8 mouse cellular contexts compared by ENCODE assay signal in the genomic region with DNA sequence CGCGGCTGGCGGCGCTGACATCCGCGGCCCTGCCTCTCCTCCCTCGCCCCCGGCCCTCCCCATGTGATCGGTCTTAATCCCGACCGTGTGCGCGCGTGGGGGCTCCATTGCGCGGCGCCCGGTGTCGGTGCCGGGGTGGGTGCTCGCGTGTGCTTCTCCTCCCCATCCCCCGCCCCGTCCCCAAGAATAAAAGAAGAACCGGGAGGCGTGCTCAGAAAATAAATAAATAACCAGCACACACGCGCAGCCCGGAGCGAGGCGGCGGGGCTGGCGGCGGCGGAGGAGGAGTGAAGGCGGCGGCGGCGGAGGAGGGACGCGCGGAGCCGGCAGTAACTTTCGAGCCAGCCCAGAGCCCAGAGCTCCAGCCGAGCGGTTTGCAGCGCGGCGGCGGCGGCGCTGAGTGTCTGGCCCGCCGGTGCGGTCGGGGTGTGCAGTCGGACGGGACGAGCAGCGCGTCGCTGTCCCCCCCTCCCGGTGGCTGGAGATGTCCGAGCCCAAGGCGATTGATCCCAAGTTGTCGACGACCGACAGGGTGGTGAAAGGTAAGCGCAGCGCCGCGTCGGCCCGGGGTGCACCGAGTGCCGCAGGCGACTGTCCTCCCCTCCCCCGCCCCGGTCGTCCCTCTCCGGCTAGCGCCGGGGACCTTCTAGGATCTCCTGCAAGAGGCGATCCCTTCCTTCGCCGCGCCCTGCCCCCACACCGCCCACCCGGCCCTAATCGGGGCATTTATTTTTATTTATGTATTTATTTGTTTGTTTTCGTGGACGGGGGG. TPM values are rescaled to one million over a fixed set of nuclear protein-coding genes. Genes with fewer than 3 reads are reported as not detected.
DNase-seq lines count a peak whose midpoint lies in the region; ATAC-seq and TF ChIP-seq lines count a peak whose summit lies in the region.

No protein-coding gene starts in this region.

- DNase-seq in brain, embryonic 14.5 days (ENCODE audit: low read depth) = peak; percentile 83
- DNase-seq in forebrain, embryonic 11.5 days (ENCODE audit: low spot score) = peak; percentile 87
- peak; percentile 80 to 86 for DNase-seq in kidney, postnatal 36 days
- DNase-seq in liver, postnatal 0 days = peak; percentile 71

- peak overlapping the region; percentile 85 for H3K27ac ChIP-seq in forebrain, embryonic 11.5 days (ENCODE audit: low read depth, low read length)
- H3K27ac ChIP-seq in heart, embryonic 16.5 days (ENCODE audit: low read length) = peak overlapping the region; percentile 95
- peak overlapping the region; percentile 97 for H3K27ac ChIP-seq in liver, postnatal 0 days (ENCODE audit: low read depth)
- peak overlapping the region; percentile 97 for H3K27ac ChIP-seq in neural tube, embryonic 14.5 days (ENCODE audit: low read depth, low read length)
- peak overlapping the region; percentile 81; the same call in 1 of the 2 replicates for H3K27ac ChIP-seq in testis, adult 2 months (ENCODE audit: control insufficient read depth, insufficient read depth, low read depth, low read length)

- H3K9ac ChIP-seq in forebrain, embryonic 11.5 days (ENCODE audit: low read length) = peak overlapping the region; percentile 77
- peak overlapping the region; percentile 91 for H3K9ac ChIP-seq in heart, embryonic 16.5 days (ENCODE audit: low read length)
- peak overlapping the region; percentile 88 for H3K9ac ChIP-seq in liver, postnatal 0 days (replicated peaks)
- H3K9ac ChIP-seq in neural tube, embryonic 14.5 days (replicated peaks; ENCODE audit: low read depth, low read length) = peak overlapping the region; percentile 89

- no peaks in the 10 kb centered on the region for H3K9me3 ChIP-seq in forebrain, embryonic 11.5 days (ENCODE audit: control insufficient read depth, low read length)
- H3K9me3 ChIP-seq in heart, embryonic 16.5 days (replicated peaks; ENCODE audit: control insufficient read depth, low read length) = no peaks in the 10 kb centered on the region
- no peaks in the 10 kb centered on the region for H3K9me3 ChIP-seq in liver, postnatal 0 days (ENCODE audit: low read length)
- H3K9me3 ChIP-seq in neural tube, embryonic 14.5 days (ENCODE audit: control insufficient read depth, low read length) = no peaks in the 10 kb centered on the region

- WGBS in forebrain, embryonic 11.5 days = under 1% methylated on average over 76 of the region's 92 CpGs
- WGBS in heart, embryonic 16.5 days = under 1% methylated on average over 91 of the region's 92 CpGs
- under 1% methylated on average over 78 of the region's 92 CpGs for WGBS in liver, postnatal 0 days (ENCODE audit: insufficient replicate concordance)
- WGBS in neural tube, embryonic 14.5 days = under 1% methylated on average over 81 of the region's 92 CpGs

- no peak for TF ChIP-seq EP300 in liver, postnatal 0 days (IDR thresholded peaks at IDR 0.05; ENCODE audit: low read depth)

- no peaks in the 10 kb centered on the region; the same call in 1 of the 2 replicates for H3K4me1 ChIP-seq in forebrain, embryonic 11.5 days (replicated peaks; ENCODE audit: control insufficient read depth, insufficient read depth, low read length)
- H3K4me1 ChIP-seq in heart, embryonic 16.5 days (ENCODE audit: control insufficient read depth, insufficient read depth, low read length) = peaks cover 31% of the 10 kb centered on the region
- peaks cover 14% of the 10 kb centered on the region for H3K4me1 ChIP-seq in liver, postnatal 0 days (ENCODE audit: insufficient read depth)
- H3K4me1 ChIP-seq in neural tube, embryonic 14.5 days (ENCODE audit: control insufficient read depth, insufficient read depth, low read length) = peaks cover 25% of the 10 kb centered on the region
- peaks cover 11% of the 10 kb centered on the region for H3K4me1 ChIP-seq in testis, adult 2 months (ENCODE audit: control insufficient read depth, insufficient read depth, low read length)

- ATAC-seq in CD4-positive, CD25-positive, alpha-beta regulatory T cell, adult 4 months = peak; percentile 6
- peak; percentile 54 for ATAC-seq in forebrain, embryonic 11.5 days (replicated peaks; ENCODE audit: low FRiP score)
- ATAC-seq in heart, embryonic 16.5 days (replicated peaks; ENCODE audit: extremely low read depth, insufficient read depth, low FRiP score) = peak; percentile 19
- peak; percentile 25 for ATAC-seq in liver, postnatal 0 days
- peak; percentile 46 for ATAC-seq in neural tube, embryonic 14.5 days (ENCODE audit: low read depth)

- peak overlapping the region; percentile 84 for H3K4me3 ChIP-seq in forebrain, embryonic 11.5 days (ENCODE audit: low read depth, low read length)
- peak overlapping the region; percentile 66 for H3K4me3 ChIP-seq in heart, embryonic 16.5 days (ENCODE audit: low read length)
- H3K4me3 ChIP-seq in liver, postnatal 0 days (ENCODE audit: low read depth, low read length) = peak overlapping the region; percentile 93
- H3K4me3 ChIP-seq in neural tube, embryonic 14.5 days (ENCODE audit: low read depth, low read length) = peak overlapping the region; percentile 93
- peak overlapping the region; percentile 74 for H3K4me3 ChIP-seq in testis, adult 2 months (ENCODE audit: control insufficient read depth, low read depth, low read length)

- H3K36me3 ChIP-seq in forebrain, embryonic 11.5 days (ENCODE audit: control insufficient read depth, insufficient read depth, low read length) = no peaks in the 10 kb centered on the region
- no peaks in the 10 kb centered on the region for H3K36me3 ChIP-seq in heart, embryonic 16.5 days (ENCODE audit: control insufficient read depth, insufficient read depth)
- no peaks in the 10 kb centered on the region for H3K36me3 ChIP-seq in liver, postnatal 0 days (replicated peaks; ENCODE audit: insufficient read depth, low read length)
- no peaks in the 10 kb centered on the region for H3K36me3 ChIP-seq in neural tube, embryonic 14.5 days (ENCODE audit: control insufficient read depth, insufficient read depth, low read length)
- no peaks in the 10 kb centered on the region for H3K36me3 ChIP-seq in testis, adult 2 months (ENCODE audit: control insufficient read depth, insufficient read depth, low read length)

- no peak for TF ChIP-seq CTCF in brain, embryonic 14.5 days (IDR thresholded peaks at IDR 0.05; ENCODE audit: borderline replicate concordance, extremely low read depth, insufficient read depth, insufficient read length)
- no peak for TF ChIP-seq CTCF in liver, postnatal 0 days (IDR thresholded peaks at IDR 0.05; ENCODE audit: low read depth)
- no peak for TF ChIP-seq CTCF in testis, adult 2 months (IDR thresholded peaks at IDR 0.05; ENCODE audit: control insufficient read depth, insufficient read depth, insufficient replicate concordance, low read depth, low read length)

- H3K4me2 ChIP-seq in forebrain, embryonic 11.5 days (ENCODE audit: low read depth, low read length, severe bottlenecking) = peak overlapping the region; percentile 84
- H3K4me2 ChIP-seq in heart, embryonic 16.5 days (ENCODE audit: low read depth, low read length) = peak overlapping the region; percentile 88
- H3K4me2 ChIP-seq in liver, postnatal 0 days (ENCODE audit: low read depth, low read length) = peak overlapping the region; percentile 88
- peak overlapping the region; percentile 66; the same call in 1 of the 2 replicates for H3K4me2 ChIP-seq in neural tube, embryonic 14.5 days (ENCODE audit: low read depth, low read length)

- no peaks in the 10 kb centered on the region for H3K27me3 ChIP-seq in forebrain, embryonic 11.5 days (ENCODE audit: control insufficient read depth, insufficient read depth, low read length)
- H3K27me3 ChIP-seq in heart, embryonic 16.5 days (ENCODE audit: control insufficient read depth, insufficient read depth, low read length) = no peaks in the 10 kb centered on the region
- no peaks in the 10 kb centered on the region for H3K27me3 ChIP-seq in liver, postnatal 0 days (ENCODE audit: insufficient read depth, low read length)
- no peaks in the 10 kb centered on the region for H3K27me3 ChIP-seq in neural tube, embryonic 14.5 days (ENCODE audit: control insufficient read depth, insufficient read depth, low read length)
- peaks cover 2% of the 10 kb centered on the region; the same call in 1 of the 2 replicates for H3K27me3 ChIP-seq in testis, adult 2 months (ENCODE audit: control insufficient read depth, insufficient read depth, low read length)

- TF ChIP-seq POLR2A in brain, embryonic 14.5 days (IDR thresholded peaks at IDR 0.05; ENCODE audit: borderline replicate concordance, extremely low read depth, insufficient read depth, insufficient read length, poor library complexity, severe bottlenecking) = 0 out of 2 replicates have a peak, but pooled peaks have one; percentile 14
- no peak for TF ChIP-seq POLR2A in testis, adult 2 months (IDR thresholded peaks at IDR 0.05; ENCODE audit: control insufficient read depth, low read depth, low read length)

RNA-seq across cellular contexts. Expression of a gene that starts 0.6 kb away (rescaled TPM):
- 10 to 100 TPM; 17.9 to 31.8 TPM for polyA plus RNA-seq in CD4-positive, CD25-positive, alpha-beta regulatory T cell, adult 4 months (2017; shearing (Covaris generic))
- 55.4 and 78.6 TPM in 2 replicates for polyA plus RNA-seq in brain, embryonic 14.5 days (2012; rRNA removed)
- 57.8 and 59.0 TPM in 2 replicates for polyA plus RNA-seq in forebrain, embryonic 11.5 days (2014; fragmentation: Nextera tagmentation; extraction: Ambion mirVana)
- 42.6 and 44.8 TPM in 2 replicates for polyA plus RNA-seq in heart, embryonic 16.5 days (2015; fragmentation: Nextera tagmentation; extraction: Ambion mirVana)
- polyA plus RNA-seq in liver, postnatal 0 days (2015; fragmentation: Nextera tagmentation; extraction: Ambion mirVana) = 21.6 and 23.7 TPM in 2 replicates
- polyA plus RNA-seq in neural tube, embryonic 14.5 days (2014; fragmentation: Nextera tagmentation; extraction: Ambion mirVana) = 197 and 215 TPM in 2 replicates
- 24.3 and 30.0 TPM in 2 replicates for polyA plus RNA-seq in testis, adult 2 months (2012; rRNA removed)

Comparison
In these comparisons a context has a peak if more than half of its experiments do, and no peak if none do; other contexts are left out.
1. Peak in every context shown above with its lines: DNase-seq, ATAC-seq, H3K4me3 ChIP-seq and H3K27ac ChIP-seq.